Mouse (Mus musculus): ENCODE measurements around the gene Ulk2. TPM values are rescaled to one million over a fixed set of nuclear protein-coding genes. Genes with fewer than 3 reads are reported as not detected.

The Ulk2 gene
- polyA plus RNA-seq (2012; rRNA removed): 171 and 184 TPM in 2 replicates

DNA sequence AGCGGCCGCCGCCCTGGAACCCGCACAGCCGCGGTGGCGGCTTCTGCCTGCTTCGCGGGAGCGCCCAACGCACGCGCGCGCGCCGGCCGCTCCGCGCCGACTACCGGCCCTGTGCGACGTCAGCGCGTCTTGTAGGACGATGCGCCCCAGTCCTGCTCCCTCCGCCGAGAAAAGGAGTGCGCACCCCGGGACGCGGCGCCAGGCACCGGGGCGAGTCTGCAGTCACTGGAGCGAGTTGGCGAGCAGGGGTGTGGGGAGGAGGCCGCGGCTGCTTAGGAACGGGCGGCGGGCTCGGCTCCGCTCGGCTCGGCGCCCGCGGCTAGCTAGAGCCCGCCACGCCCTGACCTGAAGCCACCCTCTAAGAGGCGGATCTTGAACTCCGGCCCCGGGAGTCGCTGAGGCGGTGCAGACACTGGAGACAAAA lies at the start of gene Ulk2:
Gene Ulk2 (minus strand): TSS at position 86 of the 424 bp plus-strand sequence.
- H3K27me3 ChIP-seq (ENCODE audit: control insufficient read depth, insufficient read depth, low read length): no peaks in the 10 kb centered on the region
- H3K36me3 ChIP-seq (ENCODE audit: control insufficient read depth, insufficient read depth, low read length): no peaks in the 10 kb centered on the region
- TF ChIP-seq CTCF (IDR thresholded peaks at IDR 0.05; ENCODE audit: control insufficient read depth, insufficient read depth, insufficient replicate concordance, low read depth, low read length) (no peak), POLR2A (IDR thresholded peaks at IDR 0.05; ENCODE audit: control insufficient read depth, low read depth, low read length) (peak; percentile 99)
- H3K4me3 ChIP-seq (ENCODE audit: control insufficient read depth, low read depth, low read length): peak within 1 kb of the TSS; percentile 98
- peak within 1 kb of the TSS; percentile 93 for H3K27ac ChIP-seq (ENCODE audit: control insufficient read depth, insufficient read depth, low read depth, low read length)
- peaks cover 6% of the 10 kb centered on the region; the same call in 1 of the 2 replicates for H3K4me1 ChIP-seq (ENCODE audit: control insufficient read depth, insufficient read depth, low read length)

DNA sequence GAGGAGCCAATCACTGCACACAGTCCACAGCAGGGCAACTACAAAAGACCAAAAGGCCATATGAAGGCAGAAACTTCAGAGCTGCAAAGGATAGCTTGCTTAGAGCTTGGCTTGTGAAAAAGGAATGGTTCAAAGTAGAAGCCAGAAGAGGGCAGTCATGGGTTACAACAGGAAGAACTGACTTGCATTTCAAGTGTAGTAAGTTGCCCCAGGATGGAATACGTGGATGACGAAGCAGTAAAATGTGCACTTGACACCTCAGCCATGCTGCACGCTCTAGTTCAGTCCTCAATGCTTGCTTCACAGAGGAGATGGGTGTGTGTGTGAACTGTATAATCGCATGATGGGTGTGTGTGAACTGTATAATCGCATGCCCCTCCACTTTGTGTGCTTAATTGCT lies 27.3 kb upstream of the Ulk2 start:
- no peak overlapping the region for H3K27ac ChIP-seq (ENCODE audit: control insufficient read depth, insufficient read depth, low read depth, low read length)
- TF ChIP-seq POLR2A (IDR thresholded peaks at IDR 0.05; ENCODE audit: control insufficient read depth, low read depth, low read length) (no peak), CTCF (IDR thresholded peaks at IDR 0.05; ENCODE audit: control insufficient read depth, insufficient read depth, insufficient replicate concordance, low read depth, low read length) (no peak)
- no peak overlapping the region for H3K4me3 ChIP-seq (ENCODE audit: control insufficient read depth, low read depth, low read length)
- H3K4me1 ChIP-seq (ENCODE audit: control insufficient read depth, insufficient read depth, low read length): no peaks in the 10 kb centered on the region
- no peaks in the 10 kb centered on the region; the same call in 1 of the 2 replicates for H3K36me3 ChIP-seq (ENCODE audit: control insufficient read depth, insufficient read depth, low read length)
- no peaks in the 10 kb centered on the region for H3K27me3 ChIP-seq (ENCODE audit: control insufficient read depth, insufficient read depth, low read length)

DNA sequence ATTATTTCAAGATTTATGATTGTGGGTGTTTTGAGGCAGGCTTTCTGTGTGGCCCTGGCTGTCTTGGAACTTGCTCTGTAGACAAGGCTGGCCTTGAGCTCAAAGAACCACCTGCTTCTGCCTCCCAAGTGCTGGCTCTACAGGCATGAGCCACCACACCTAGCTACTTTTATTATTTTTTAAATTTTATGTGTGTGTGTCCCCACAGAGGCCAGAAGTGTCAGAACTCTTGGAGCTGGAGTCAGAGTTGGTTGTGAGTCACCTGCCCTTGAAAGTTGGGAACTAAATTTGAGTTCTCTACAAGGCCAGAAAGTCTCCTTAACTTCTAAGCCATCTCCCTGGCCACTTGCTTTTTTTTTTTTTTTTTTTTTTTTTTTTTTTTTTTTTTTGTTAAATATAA lies 25.0 kb upstream of the Ulk2 start:
- Histone ChIP-seq H3K27me3 (ENCODE audit: control insufficient read depth, insufficient read depth, low read length) (no peaks in the 10 kb centered on the region), H3K4me3 (ENCODE audit: control insufficient read depth, low read depth, low read length) (no peak overlapping the region), H3K4me1 (ENCODE audit: control insufficient read depth, insufficient read depth, low read length) (no peaks in the 10 kb centered on the region), H3K36me3 (ENCODE audit: control insufficient read depth, insufficient read depth, low read length) (no peaks in the 10 kb centered on the region), H3K27ac (ENCODE audit: control insufficient read depth, insufficient read depth, low read depth, low read length) (no peak overlapping the region)
- TF ChIP-seq CTCF (IDR thresholded peaks at IDR 0.05; ENCODE audit: control insufficient read depth, insufficient read depth, insufficient replicate concordance, low read depth, low read length) (no peak), POLR2A (IDR thresholded peaks at IDR 0.05; ENCODE audit: control insufficient read depth, low read depth, low read length) (no peak)

GRCm38 (mm10) chr11:61871881-61872280 lies 17.0 kb upstream of the Ulk2 start:
- H3K27ac ChIP-seq (ENCODE audit: control insufficient read depth, insufficient read depth, low read depth, low read length): no peak overlapping the region
- H3K36me3 ChIP-seq (ENCODE audit: control insufficient read depth, insufficient read depth, low read length): 0 out of 2 replicates have a peak, but pooled peaks cover 1% of the 10 kb centered on the region
- H3K4me3 ChIP-seq (ENCODE audit: control insufficient read depth, low read depth, low read length): no peak overlapping the region
- no peak for TF ChIP-seq CTCF (IDR thresholded peaks at IDR 0.05; ENCODE audit: control insufficient read depth, insufficient read depth, insufficient replicate concordance, low read depth, low read length)
- TF ChIP-seq POLR2A (IDR thresholded peaks at IDR 0.05; ENCODE audit: control insufficient read depth, low read depth, low read length): no peak
- no peaks in the 10 kb centered on the region for H3K27me3 ChIP-seq (ENCODE audit: control insufficient read depth, insufficient read depth, low read length)
- no peaks in the 10 kb centered on the region for H3K4me1 ChIP-seq (ENCODE audit: control insufficient read depth, insufficient read depth, low read length)

DNA sequence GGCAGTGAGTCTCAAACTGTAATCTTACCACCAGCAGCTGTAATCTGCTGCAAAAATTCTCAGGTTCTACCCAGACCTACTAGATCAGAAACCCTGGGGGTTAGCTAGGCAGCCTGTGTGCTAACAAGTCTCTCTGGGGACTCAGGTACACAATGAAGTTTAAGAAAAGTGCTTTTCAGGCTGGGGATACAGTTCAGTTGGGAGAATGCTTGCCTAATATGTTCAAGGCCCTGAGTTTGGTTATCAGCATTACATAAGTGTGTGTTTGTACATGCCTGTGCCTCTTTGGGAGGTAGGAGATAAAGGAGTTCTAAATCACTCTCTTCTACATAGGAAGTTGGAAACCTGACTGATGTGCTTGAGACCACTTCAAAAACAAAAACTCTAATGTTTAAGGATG lies 12.0 kb upstream of the Ulk2 start:
- TF ChIP-seq POLR2A (IDR thresholded peaks at IDR 0.05; ENCODE audit: control insufficient read depth, low read depth, low read length): no peak
- TF ChIP-seq CTCF (IDR thresholded peaks at IDR 0.05; ENCODE audit: control insufficient read depth, insufficient read depth, insufficient replicate concordance, low read depth, low read length): no peak
- no peak overlapping the region for H3K4me3 ChIP-seq (ENCODE audit: control insufficient read depth, low read depth, low read length)
- no peaks in the 10 kb centered on the region for H3K36me3 ChIP-seq (ENCODE audit: control insufficient read depth, insufficient read depth, low read length)
- H3K4me1 ChIP-seq (ENCODE audit: control insufficient read depth, insufficient read depth, low read length): no peaks in the 10 kb centered on the region
- H3K27me3 ChIP-seq (ENCODE audit: control insufficient read depth, insufficient read depth, low read length): no peaks in the 10 kb centered on the region
- H3K27ac ChIP-seq (ENCODE audit: control insufficient read depth, insufficient read depth, low read depth, low read length): no peak overlapping the region

GRCm38 (mm10) chr11:61861781-61862547 lies 7.1 kb upstream of the Ulk2 start:
- Histone ChIP-seq H3K4me3 (ENCODE audit: control insufficient read depth, low read depth, low read length) (no peak overlapping the region), H3K27ac (ENCODE audit: control insufficient read depth, insufficient read depth, low read depth, low read length) (no peak overlapping the region), H3K36me3 (ENCODE audit: control insufficient read depth, insufficient read depth, low read length) (no peaks in the 10 kb centered on the region), H3K4me1 (ENCODE audit: control insufficient read depth, insufficient read depth, low read length) (no peaks in the 10 kb centered on the region), H3K27me3 (ENCODE audit: control insufficient read depth, insufficient read depth, low read length) (no peaks in the 10 kb centered on the region)
- TF ChIP-seq CTCF (IDR thresholded peaks at IDR 0.05; ENCODE audit: control insufficient read depth, insufficient read depth, insufficient replicate concordance, low read depth, low read length): no peak
- TF ChIP-seq POLR2A (IDR thresholded peaks at IDR 0.05; ENCODE audit: control insufficient read depth, low read depth, low read length): no peak

DNA sequence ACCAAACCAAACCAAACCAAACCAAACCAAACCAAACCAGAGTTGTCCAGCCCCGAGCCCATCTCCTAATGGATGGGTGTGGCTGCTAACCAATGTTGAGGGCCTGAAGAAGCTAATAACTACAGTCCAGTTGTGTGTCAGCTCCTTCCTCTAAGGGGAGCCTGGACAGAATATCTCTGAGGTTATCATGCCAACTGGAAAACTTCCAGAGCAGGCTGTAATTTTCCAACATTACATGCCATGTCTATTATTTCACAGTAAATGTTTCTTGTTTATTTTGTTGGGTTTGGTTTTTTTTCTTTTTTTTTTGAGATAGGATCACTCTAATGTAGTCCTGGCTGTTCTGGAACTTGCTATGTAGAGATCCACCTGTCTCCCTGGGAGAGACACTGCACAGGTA lies 4.4 kb upstream of the Ulk2 start:
- Histone ChIP-seq H3K36me3 (ENCODE audit: control insufficient read depth, insufficient read depth, low read length) (no peaks in the 10 kb centered on the region), H3K4me3 (ENCODE audit: control insufficient read depth, low read depth, low read length) (no peak overlapping the region), H3K27me3 (ENCODE audit: control insufficient read depth, insufficient read depth, low read length) (no peaks in the 10 kb centered on the region), H3K4me1 (ENCODE audit: control insufficient read depth, insufficient read depth, low read length) (peaks cover 3% of the 10 kb centered on the region; the same call in 1 of the 2 replicates), H3K27ac (ENCODE audit: control insufficient read depth, insufficient read depth, low read depth, low read length) (no peak overlapping the region)
- no peak for TF ChIP-seq CTCF (IDR thresholded peaks at IDR 0.05; ENCODE audit: control insufficient read depth, insufficient read depth, insufficient replicate concordance, low read depth, low read length)
- no peak for TF ChIP-seq POLR2A (IDR thresholded peaks at IDR 0.05; ENCODE audit: control insufficient read depth, low read depth, low read length)

Data from testis, adult 2 months (tissue).